Mouse (Mus musculus) urinary bladder, postnatal 10 days (tissue): Measurements from ENCODE around the gene Fam114a1.

ENCODE experiments used
- DNase-seq: peaks from one replicate; pipeline ENCODE4 v3.0.0; 2022; ENCODE audit warnings: low spot score

Gene Fam114a1

GRCm38 (mm10) chr5:65059806-65060205 is 89.9 kb downstream of the Fam114a1 start:
- DNase-seq: no peak

GRCm38 (mm10) chr5:65062236-65062635 is 92.4 kb downstream of the Fam114a1 start:
- DNase-seq: no peak

DNA sequence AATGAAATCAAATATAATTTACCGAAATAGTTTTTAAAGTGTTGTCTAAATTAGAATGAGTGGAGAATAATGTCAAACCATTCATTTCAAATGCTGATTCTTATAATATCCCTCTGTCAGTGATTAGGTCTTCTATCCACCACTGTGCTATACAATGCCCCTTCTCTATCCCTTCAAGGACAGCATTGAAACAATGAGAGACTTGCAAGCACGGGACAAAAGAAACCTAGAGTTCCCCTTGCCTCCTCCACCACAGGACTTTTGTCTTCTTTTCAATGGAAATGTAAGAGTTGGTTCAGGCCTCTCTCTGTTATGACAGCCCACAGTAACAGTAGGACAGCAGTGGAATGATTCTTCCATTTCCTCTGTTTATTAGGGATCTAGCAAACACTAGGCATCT is 93.4 kb downstream of the Fam114a1 start:
- DNase-seq: no peak

GRCm38 (mm10) chr5:65068166-65068565 is 98.3 kb downstream of the Fam114a1 start:
- no peak for DNase-seq

DNA sequence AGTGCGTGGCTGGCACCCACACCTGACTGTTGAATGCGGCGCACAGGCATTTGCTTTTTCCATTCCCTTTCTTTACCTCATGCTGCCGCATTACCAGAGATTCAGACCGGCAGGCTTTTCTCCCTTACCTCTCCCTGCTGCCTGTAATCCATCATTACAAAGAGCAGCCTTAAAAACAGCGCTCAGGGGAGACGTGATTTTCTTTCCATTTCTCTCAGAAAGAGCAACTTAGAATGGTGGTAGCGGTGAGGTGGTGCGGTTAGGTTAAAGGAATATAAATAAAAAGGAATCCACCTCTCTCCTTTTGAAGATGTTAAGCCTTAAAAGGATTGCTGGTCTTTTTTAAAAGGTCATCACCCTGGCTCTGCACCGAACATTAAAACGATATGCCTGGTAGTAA is 100.0 kb downstream of the Fam114a1 start:
- no peak for DNase-seq

- no peak for DNase-seq
These were observed 101.8 kb downstream of the Fam114a1 start for GRCm38 (mm10) chr5:65071689-65072118.

DNA sequence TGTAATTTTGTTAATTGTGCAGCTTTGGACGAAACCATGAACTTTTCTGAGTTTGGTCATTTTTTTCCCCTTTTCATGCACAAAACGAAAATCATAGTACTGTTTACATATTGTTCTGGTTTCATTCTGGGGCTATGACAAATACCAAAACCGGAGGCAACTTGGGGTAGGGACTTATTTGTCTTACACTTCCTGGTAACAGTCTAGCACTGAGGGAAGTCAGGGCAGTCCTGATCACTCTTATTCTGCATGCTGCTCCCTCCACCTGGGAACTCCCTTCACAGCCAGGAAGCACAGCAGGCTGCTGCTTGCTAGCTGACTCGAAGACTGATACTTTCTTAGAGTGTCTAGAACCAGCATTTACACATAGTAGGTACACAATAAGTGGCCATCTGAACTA is 103.4 kb downstream of the Fam114a1 start:
- no peak for DNase-seq

DNA sequence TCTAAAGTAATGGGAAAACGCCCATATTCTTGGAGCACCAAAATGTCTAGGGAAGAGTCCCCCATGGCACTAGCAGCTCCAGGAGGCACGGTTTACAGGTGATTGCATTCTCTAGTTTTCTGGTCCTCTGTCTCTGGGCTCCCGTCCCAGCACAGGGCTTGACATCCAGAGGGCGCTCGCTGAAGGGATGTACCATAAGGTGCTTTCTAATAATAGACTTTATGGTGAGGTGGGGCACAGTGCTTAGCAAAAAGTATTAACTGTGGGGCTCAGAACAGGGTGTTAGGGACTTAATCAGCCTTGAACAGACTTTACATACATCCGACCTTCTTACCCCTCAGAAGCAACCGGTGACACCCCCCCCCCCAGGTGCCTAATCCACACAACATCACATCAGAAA is 104.8 kb downstream of the Fam114a1 start:
- DNase-seq: no peak

DNA sequence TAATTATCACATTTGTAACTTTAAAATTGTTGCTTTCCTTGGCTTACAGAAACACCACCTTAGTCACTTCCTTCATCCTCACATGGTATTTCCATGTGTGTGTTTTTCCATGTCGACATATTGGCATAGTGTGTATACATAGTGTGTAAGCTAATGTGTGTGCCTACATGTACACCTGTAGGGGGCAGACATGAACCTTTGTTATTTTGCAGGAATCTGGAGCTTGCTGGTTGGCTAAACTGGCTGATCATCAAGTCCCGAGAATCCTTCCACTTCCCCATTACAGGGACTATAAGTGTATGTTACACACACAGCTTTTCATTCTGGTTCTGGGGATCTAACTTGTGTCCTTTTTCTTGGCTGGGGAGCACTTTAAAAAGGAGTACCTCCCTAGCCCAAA is 106.2 kb downstream of the Fam114a1 start:
- DNase-seq: no peak

- DNase-seq: no peak
These were observed 106.9 kb downstream of the Fam114a1 start for GRCm38 (mm10) chr5:65076748-65077147.

DNA sequence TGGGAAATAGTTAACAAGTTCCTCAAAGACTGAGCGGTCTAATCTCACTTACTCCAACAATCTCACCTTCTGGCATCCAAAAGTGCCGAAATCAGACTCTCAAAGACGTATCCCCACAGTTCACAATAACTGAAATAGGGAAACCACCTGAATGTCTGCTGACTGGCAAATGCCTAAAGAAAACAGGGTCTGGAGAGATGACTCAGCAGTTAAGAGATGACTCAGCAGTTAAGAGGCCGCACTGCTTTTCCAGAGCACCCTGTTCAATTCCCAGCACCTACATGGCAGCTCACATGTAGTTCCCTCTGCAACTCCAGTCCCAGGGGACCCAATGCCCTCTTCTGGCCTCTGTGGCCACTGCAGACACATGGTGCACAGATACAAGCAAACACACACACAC is 108.2 kb downstream of the Fam114a1 start:
- no peak for DNase-seq

GRCm38 (mm10) chr5:65079881-65080280 is 110.0 kb downstream of the Fam114a1 start:
- no peak for DNase-seq

GRCm38 (mm10) chr5:65081836-65082235 is 112.0 kb downstream of the Fam114a1 start:
- no peak for DNase-seq

DNA sequence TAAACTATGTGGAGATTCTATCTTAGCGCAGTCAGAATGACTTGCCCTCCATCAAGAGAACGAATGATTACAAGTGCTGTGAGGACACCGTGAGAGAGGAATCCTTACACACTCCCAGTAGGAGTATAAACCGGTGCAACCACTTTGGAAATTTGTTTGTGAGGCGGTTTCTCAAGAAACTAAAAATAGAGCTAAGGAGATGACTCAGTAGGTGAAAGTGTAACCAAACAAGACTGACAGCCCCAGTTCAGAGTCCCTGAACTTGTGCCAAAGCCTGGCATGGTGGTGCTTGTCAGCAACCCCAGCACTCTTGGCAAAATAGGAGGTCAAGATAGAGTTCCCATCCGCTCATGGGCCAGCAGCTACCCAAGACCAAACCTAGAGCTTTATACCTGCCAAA is 116.7 kb downstream of the Fam114a1 start:
- DNase-seq: no peak

GRCm38 (mm10) chr5:65089707-65090106 is 119.8 kb downstream of the Fam114a1 start:
- no peak for DNase-seq

DNA sequence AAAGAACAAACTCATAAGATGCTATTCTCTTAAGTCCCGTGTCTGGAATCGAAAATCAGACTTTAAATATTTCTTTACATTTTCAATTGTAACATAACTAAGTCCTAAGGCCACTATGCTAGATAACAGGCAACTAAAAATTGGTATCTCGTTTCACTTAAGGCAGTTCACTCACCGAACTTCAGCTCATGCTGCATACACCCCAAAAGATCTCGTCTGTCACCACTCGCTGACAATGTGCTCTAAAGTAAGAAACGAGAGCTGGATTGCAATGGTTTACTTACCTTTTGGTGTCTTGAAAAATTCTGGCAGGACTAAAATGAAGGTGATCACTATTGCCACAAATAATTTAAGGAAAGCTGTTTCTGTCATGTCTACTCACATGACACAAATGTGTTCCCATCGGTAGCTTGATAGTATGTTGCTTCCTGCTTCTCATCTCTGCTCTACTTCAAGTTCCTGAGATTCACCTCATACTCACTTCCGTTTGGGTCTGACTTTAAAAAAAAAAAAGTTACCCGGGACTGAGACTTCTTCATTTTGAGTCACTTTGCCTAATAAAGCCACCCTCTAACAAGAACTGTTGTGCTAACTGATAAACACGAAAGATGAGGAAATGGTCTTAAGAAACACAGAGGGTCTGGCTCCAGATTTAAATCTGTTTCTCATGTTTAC is 121.5 kb downstream of the Fam114a1 start:
- DNase-seq: no peak
